Mouse (Mus musculus) ovary, postnatal 36 days (tissue): ENCODE measurements around the gene Fgf12.

Experiments
- DNase-seq: peaks from one replicate; pipeline ENCODE4 v3.0.0; 2022; ENCODE audit warnings: low spot score, mixed read lengths

Gene Fgf12

DNA sequence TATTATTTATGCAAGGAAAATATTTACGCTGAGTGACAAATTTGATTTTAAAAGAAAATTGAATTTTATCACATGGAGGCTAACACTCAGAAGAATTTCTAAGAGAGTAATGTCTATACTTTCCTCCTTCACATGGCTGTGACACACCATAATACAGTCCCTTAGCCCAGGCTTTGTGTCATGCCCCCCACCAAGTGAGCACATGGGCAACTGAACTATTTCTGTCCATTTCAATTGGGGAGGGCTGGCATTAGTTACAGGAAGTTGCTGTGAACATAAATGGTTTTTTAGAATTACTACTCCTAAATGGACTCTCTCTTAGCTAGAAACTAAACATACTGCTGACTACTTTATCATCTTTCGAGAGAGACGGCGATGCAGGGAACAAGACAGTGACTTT is 276.2 kb downstream of the Fgf12 start:
- DNase-seq: no peak

DNA sequence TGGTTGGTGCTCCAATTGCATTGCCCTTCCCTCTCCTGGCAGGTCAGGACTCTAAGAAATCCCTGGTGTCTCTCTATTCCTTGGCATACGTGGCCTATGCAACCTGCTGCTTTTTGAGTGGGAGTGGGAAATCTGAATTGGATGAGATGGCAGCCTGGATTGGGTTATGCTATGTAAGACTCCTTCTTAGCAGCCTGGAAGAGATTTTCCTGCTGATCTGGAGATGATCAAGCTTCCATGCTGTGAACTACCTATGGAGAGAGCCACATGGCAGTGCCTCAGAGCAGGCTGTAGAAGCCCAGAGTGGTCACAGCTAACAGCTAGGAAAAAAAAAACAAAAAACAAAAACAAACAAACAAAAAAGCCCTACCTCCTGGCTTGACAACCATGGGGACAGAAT is 277.3 kb downstream of the Fgf12 start:
- no peak for DNase-seq

DNA sequence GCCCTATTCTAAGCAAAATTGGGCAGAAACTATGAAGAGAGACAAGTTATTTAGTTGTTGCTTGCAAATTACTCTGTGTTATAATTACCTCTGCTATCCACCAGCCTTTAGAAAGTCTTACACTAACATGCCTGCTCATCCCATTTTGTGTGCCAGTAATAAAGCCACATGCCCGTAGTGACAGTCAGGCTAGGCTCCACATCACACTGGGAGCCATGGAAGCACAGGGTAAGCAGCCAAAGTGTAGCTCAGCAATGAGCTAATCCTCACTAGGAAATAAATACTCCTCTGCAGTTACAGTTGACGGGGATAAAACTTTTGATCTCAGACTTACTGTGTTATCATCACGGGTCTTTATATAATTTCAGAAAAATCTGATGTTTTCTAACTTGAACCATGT is 298.0 kb downstream of the Fgf12 start:
- no peak for DNase-seq

DNA sequence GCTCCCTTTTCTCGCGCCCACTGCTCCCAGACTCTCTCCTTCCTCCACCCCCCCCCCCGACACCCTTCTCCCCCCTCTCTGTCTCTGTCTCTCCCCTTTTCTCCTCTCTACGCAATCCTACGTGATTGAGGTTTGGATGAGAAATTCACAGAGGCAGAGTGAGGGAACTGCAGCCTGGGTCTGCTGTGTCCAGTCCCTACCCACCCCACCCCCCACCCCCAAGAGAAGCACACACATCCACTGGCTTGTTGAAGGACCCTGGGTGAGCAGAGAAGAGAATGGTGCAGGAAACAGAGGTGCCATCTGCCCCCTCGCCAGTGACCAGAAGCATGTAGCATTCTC is 305.8 kb downstream of the Fgf12 start:
- no peak for DNase-seq

DNA sequence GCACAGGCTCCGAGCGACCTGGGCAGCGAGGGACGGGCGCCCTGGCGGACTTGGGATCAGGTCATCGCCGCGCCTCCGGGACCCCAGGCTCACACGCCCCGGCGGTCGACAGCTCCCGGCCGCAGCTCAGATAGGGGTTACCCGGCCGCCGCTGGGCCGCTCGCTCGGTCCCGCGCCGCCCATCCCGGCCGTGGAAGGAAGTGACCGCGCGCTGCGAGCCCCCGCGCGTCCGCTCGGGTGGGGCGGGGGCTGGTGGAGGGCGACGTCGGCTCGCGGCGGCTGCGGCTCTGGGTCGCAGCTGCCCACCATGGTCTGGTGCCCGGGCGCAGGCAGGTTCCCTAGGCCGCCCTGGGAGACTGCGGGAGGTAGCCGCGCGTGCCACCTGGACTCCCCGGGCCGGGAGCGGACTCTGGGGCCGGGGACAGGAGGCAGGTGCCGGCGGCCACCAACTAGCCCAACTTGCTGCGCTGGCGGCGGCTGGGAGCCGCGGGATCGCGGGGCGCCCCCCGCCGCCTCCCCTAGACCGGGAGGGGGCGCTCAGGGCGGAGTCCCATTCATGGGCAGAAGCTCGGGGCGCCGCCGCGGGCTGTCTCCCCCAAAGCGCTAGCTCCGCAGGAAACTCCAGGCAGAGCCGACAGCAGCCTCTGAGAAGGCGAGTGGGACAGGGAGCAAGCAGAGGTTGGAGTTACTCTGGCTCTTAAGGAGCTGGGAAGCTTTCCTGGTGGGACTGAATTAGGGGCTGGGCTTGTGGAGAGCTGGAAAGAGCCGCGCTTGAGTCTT is 306.3 kb downstream of the Fgf12 start:
- peak; percentile 36 for DNase-seq

DNA sequence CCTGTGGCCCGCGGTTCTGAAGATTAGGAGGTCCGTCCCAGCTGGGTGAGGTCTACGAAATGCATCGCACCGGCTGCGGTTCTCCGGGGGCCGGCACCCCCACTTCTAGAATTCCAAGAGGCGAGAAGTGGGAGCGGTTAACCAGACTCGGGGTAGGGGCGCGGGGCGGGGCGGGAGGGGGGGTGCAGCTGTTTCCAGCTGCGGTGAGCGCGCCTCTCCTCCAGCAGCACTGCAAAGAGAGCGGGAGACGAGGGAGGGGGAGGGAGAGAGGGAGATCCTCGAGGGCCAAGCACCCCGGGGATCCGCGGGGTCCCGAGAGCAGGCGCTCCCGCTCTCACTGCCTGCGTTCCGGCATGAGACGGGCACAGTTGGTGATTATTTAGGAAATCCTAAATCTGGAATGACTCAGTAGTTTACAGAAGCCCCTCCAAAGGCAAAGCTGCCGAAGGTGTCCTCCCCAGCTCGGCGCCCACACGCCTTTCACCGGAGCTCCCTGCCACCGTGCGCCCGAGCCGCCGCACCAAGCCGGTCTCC is 307.0 kb downstream of the Fgf12 start:
- no peak for DNase-seq

DNA sequence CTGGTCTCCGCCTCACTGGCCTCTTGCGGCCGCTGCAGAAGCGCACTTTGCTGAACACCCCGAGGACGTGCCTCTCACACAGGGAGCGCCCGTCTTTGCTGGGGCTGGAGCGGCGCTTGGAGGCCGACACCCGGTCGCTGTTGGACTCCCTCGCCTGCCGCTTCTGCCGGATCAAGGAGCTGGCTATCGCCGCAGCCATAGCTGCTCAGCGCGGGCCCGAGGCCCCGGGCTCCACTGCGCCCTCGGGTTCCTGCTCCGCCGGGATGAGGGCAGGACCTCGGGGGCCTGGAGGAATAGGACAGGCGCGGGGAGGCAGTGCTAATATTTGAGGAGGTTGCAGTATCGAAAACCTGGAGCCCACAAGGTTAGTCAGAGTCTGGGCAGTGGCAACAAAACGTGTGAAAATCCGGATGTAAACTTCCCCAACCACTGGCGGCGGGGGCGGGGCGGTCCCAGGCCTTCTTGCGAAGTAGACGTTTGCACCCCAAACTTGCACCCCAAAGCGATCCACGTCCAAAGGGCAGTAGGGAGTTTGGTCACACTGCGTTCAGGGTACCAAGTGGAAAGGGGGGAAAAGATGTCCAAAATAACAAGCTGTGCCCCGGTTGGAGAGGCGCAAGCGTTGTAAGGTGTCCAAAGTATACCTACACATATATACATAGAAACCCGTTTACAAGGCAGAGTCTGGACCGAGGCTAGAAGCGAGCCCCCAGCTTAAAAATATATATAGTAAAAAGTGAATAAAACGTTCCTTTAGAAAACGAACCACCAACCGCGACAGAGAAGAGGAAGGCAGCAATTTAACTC is 307.7 kb downstream of the Fgf12 start:
- DNase-seq: peak; percentile 49

DNA sequence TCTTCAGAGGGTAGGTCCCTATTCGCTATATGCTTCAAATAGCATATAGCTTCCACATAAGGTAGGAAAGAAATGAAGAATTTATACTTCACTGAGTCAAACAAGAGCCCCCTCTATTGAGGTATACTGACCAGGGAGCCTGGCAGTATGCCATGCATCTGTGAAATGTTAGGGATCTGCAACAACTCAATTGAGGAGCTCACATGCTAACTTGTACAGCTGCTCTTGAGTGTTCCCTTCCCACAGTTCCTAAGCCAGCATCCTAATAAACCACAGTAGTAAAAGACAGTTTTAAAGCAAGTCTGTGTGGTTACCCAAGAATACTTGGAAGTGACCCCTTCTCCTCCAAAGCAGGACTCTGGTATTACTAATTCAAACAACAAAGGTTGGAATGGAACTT is 331.3 kb downstream of the Fgf12 start:
- no peak for DNase-seq

DNA sequence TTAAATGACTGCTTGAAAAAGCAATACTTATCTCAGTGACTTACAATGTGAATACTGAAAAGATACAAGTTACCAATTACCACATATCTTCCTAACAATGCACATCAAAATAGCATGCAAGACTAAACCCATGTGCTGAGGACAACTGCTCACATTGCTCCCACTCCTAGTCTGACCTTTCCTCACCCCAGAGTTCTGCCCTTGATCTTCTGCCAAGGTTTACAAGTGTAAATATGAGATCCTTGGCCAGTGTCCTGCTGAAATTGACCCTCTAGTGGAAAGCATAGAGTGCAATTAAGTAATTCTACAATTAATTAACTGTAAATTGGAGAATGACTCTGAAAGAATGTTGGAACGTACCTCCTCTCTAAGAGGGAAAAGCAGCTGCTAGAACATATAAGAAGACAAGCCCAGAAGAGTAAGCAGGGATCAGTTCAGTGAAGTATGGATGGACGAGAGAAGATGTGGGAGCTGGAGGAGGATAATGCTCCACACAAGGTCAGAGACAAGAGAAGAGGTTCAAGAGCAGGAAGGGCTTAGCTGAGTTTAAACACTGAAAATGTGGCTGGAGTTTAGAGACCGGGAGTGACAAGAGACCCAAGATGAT is 333.1 kb downstream of the Fgf12 start:
- no peak for DNase-seq

DNA sequence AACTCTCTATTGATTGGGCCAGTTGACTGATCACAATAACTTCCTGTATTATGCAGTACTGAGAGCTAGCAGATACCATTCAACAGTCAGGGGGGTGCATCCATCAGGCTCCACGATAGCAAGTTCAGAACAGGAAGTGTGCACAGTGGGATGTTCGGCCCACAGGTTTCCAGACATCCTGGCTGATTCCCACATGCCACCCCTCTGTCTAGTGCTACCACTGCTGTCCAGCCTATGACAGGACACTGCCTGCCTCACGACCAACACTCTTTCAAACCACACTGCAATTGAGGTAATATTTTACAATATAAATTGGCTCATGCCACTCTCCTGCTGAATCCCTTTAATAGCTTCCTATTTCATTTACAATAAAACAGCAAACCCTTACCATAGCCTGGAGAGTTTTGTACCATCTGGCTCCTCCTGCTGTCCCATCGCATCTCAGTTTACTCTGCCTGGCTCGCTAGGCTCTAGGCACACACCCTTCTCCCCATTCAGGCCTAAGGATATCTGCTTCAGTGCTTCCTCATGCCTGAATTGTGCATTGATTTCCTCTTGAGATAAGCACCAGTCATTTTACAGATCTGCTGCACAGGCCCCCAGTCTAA is 341.6 kb downstream of the Fgf12 start:
- no peak for DNase-seq

DNA sequence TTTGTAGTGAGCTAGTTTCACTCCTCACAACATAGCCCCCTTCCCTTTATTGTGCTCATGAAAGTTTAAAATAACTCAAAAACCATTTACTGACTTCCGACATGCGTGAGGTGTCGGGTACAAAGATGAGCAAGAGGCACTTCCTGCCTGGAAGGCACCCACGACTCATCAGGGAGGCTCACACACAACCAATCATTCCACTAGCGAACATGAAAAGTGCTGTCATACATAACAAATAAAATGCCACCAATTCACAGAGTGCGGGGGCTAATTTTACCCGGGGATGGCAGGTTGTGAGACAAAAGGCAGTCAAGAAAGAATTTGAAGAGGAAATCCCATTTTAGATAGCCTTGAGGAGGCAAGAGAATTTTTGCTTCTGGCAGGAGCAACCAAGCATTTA is 344.6 kb downstream of the Fgf12 start:
- DNase-seq: no peak

DNA sequence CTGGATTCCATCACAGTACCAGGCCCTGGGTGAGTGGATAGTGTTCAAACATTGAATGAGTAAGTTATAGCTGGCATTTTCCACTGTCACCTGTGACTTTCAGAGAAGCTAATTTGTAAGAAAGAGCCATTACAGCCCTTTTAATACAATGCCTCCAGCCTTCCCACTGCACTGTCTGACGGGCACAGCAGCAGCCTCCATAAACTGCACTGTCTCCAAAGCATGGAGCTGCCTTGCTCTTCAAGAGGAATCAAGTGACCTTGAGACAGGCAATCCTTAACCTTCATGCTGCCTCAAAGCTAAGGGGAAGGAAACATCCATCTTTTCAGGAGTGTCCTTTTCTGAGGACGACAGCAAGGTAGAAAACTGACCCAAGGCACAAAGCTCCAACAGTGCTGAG is 345.0 kb downstream of the Fgf12 start:
- DNase-seq: no peak

DNA sequence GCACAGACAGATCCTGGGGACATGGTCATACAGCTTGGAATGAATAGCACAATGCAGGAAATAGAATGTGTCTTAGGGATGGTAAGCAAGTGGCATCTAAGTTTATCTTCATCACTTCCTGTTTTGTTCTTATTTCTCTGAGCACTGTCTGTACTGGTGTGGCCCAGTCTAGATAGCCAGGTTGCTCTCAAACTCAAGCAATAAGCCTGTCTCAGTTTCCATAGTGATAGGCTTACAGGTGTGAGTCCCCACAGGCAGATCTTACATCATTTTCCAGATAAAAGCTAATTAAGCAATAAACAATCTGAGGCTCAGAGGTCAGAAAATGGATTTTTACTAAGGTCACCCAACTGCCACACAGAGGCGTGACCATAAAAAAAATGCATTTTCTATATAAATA is 348.7 kb downstream of the Fgf12 start:
- DNase-seq: no peak

DNA sequence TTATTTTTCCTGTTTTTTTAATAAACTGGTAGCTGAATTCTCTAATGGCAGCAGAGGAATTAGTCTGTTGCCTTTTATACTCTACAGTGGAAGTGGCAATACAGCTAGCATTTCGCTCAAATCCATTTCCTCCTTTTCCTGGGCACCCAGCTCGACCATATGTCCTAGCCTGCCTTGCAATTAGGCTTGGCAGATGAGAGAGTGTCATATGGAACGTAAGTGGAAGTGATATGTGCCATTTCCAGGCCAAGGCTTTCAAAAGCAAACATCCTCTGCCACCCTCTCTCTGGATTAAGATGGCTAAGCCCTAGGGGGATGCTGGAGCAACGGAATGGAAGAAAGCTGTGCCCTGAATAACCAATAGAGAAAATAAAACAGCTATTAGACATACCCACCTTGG is 350.2 kb downstream of the Fgf12 start:
- DNase-seq: no peak

DNA sequence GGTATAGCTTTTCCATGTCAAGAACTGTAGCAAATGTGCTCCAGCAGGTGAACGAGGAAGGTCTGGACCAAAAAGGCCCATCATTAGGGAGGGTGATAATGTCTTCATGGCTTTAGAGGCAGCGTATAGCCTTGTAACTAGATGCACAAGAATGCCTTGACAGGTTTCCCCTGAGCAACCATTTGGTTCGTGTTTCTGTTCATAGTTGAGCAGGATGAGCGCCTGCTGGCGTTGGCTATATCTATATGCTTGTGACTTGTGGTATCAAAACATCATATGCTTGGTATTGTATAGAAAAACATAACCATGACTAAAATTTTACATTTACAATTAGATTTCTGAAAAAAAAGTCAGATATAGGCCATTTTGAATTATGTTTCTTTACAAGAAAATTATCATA is 361.6 kb downstream of the Fgf12 start:
- DNase-seq: no peak

DNA sequence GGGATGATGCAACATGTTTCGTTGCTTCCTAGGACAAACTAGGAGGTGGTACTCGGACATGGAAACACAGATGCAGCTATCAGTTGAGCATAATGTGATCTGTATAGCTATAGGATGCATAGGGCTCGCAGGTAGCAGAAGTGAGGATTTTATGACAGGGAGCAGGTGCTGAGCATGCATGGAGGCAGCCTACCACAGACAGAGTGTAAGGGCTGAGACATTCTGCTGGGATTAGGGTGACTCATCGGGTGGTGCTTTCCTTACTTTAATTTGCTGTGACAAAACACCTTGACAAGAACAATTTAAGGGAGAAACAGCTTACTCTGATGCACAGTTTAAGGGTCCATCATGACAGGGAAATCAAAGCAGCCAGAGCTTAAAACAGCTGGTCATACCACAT is 363.8 kb downstream of the Fgf12 start:
- no peak for DNase-seq

DNA sequence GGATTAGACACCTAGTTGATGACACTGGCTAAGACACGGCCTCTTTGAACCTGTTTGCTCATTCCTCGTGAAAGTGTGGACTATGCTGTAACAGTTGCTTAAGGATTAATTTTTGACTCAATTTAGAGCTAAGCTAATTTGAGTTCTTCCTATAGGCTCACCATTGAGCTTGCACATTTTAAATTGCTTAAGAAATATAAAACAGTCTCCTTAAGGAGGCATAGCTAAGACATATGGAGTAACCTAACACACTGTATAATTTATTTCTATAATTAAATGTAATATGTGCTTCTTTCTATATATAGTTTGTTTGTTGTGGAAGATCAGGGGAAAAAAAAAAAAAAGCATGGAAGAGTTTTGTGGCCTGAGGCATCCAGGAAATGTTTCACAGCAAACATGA is 378.1 kb downstream of the Fgf12 start:
- no peak for DNase-seq

DNA sequence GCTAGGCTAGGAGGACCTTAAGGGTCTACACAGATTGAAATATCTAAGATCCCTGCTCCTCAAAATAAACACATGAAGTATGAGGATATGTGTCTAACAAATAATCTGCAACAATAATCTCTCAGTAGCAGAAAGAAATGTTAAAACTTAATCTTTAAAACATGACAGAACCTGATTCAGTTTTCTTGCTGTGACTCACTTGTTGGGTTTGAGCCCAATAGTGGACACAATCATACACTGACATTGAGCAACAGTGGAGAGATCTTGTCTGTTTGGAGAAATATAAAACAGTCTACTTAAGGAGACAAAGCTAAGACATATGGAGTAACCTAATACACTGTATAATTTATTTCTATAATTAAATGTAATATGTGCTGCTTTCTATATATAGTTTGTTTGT is 379.6 kb downstream of the Fgf12 start:
- no peak for DNase-seq

DNA sequence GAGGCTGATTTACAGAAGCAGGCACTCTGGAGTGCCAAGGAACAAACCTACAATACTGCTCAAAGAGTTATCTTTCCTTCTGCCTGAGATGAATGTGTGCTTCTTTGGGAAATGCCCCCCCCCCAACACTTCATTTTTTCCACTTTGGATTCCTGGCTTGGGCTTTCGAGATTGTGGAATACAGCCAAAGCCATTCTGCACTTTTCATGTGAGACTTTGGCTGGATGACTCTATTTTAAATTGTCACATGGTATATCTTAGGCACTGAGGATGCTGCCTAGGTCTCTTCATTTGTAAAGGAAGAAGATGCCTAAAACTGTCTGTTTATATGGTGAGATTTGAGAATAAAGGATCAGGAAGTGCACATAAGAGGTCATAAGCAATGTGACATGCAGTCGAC is 402.2 kb downstream of the Fgf12 start:
- DNase-seq: no peak

DNA sequence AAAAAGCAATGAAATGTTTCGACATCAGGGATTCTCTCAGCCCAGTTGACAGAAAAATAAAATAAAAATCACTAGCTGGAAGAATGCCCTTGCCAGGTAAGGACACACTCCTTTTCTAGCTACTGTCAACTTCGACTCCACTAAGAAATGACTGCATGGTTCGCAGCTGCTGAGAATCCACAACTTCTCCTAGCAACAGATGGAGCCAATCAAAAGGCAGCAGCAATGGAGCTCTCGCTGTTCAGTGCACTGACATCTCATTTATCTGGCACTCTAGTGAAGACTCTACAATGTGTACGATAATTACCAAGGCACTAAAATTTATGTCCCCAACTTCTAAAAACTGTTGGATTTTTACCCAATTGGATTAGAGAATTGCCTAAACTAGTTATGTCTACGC is 407.5 kb downstream of the Fgf12 start:
- DNase-seq: no peak

DNA sequence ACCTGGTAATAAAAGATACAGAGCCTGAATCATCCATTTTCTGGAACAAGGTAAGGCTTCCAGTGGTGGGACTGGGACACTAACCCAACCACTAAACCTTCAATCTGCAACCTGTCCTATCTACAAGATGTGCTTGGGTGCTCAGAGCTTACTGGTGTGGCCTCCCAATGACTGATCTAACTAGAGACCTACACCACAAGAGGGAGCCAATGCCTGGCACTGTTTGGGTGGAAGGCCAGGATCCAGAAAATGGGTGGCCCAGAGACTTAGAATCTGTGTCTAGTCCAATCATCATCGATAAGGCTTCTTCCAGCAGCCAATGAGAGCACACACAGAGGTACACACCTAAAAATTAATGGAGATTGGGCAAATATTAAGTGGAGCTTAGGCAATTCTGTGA is 414.9 kb downstream of the Fgf12 start:
- no peak for DNase-seq

DNA sequence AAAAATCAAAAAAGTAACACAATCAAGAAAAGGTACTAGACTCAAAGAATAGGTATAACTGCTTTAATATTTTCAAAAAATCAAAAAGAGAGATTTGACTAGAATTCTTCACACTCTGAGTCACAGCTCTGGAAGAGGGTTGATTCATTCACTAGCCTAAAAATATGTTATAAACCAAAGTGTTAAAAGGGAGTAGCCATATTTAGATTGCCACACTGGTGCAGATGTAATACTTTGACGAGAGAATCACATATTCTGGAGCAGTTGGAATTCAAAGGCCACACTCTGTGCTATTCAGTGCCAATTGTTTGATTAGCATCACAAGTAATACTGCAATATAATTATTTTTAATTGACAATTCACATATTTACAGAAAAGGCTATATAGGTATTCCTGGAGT is 416.2 kb downstream of the Fgf12 start:
- DNase-seq: no peak

DNA sequence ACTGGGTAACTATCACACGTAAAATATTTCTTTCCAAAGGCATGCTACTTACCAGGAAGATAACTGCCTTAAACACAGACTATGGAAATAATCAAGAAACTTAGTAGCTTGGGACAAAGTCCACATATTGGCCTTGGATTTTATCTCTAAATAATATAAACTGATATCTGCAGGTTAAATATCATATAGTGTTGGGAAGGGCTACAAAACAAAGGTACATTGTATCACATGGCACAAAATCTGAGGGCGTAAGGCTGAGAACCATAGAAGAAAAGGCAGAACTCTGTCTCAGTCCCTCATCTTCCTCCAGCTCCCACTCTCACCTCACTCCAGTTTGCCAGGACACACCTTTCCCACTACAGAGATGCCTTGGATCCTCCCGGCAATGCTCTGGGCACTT is 417.8 kb downstream of the Fgf12 start:
- DNase-seq: no peak
